Mouse (Mus musculus) forebrain, embryonic 12.5 days (tissue): ENCODE data around the gene Bud23. TPM values are rescaled to one million over a fixed set of nuclear protein-coding genes. Genes with fewer than 3 reads are reported as not detected.
A peak's percentile ranks its signal among the peaks of the same experiment; 100 is the strongest.
"Not testable (repeated sequence)": the region's sequence is repeated elsewhere in the genome, so short reads cannot be mapped to it uniquely, and the experiment has no call there.

Source experiments
- ATAC-seq: fragments of 200-750 bp; cut with Nextera tagmentation; 2 replicates; pipeline ENCODE4 v1.8.0; 2017; ENCODE audit warnings: moderate TSS enrichment; ENCODE audit not compliant: low FRiP score
- H3K27ac ChIP-seq: fragments of 300-500 bp; sonication (generic); 2 replicates; pipeline ENCODE4 v1.5.1; 2016; ENCODE audit warnings: mild to moderate bottlenecking
- H3K27me3 ChIP-seq: fragments of 300-500 bp; sonication (generic); 2 replicates; pipeline ENCODE4 v1.6.1; 2016; ENCODE audit warnings: mild to moderate bottlenecking
- H3K36me3 ChIP-seq: fragments of 300-500 bp; sonication (generic); replicated peaks from 2 replicates; pipeline ENCODE4 v1.6.1; 2016; ENCODE audit warnings: mild to moderate bottlenecking
- H3K4me1 ChIP-seq: fragments of 300-500 bp; sonication (generic); 2 replicates; pipeline ENCODE4 v1.6.1; 2016
- H3K4me2 ChIP-seq: fragments of 300-500 bp; sonication (generic); 2 replicates; pipeline ENCODE4 v1.6.1; 2016; ENCODE audit warnings: mild to moderate bottlenecking, moderate library complexity
- H3K4me3 ChIP-seq: fragments of 300-500 bp; sonication (generic); replicated peaks from 2 replicates; pipeline ENCODE4 v1.5.1; 2016; ENCODE audit warnings: mild to moderate bottlenecking
- H3K9ac ChIP-seq: fragments of 300-500 bp; sonication (generic); 2 replicates; pipeline ENCODE4 v1.6.1; 2016; ENCODE audit warnings: mild to moderate bottlenecking
- H3K9me3 ChIP-seq: fragments of 300-500 bp; sonication (generic); 2 replicates; pipeline ENCODE4 v1.6.1; 2016
- WGBS: fragments of 180-500 bp; shearing (Covaris S2); methylation state at CpG from one replicate; pipeline ENCODE4 v1.1.7; 2016; 5-methylcytosine and 5-hydroxymethylcytosine counted together
- polyA plus RNA-seq: library from polyadenylated mRNA; unstranded; fragments of >200 nt; fragmentation: Nextera tagmentation; extraction: Ambion mirVana; gene quantifications from 2 replicates; pipeline ENCODE4 v1.2.1, GENCODE M21; 2016

Bud23 gene
- polyA plus RNA-seq = 111 and 125 TPM in 2 replicates

- 80% methylated on average over 9 of the region's 9 CpGs for WGBS
- not testable (repeated sequence) for H3K9me3 ChIP-seq, H3K27me3 ChIP-seq, ATAC-seq
- Histone ChIP-seq H3K4me3 (peak within 1 kb of the TSS; percentile 94), H3K4me2 (peak within 1 kb of the TSS; percentile 96), H3K27ac (peak within 1 kb of the TSS; percentile 61; the same call in 1 of the 2 replicates), H3K4me1 (peaks cover 23% of the 10 kb centered on the region), H3K36me3 (peaks cover 30% of the 10 kb centered on the region), H3K9ac (peak within 1 kb of the TSS; percentile 84)
These were observed at the start of gene Bud23 for GRCm38 (mm10) chr5:135064909-135065446. TSS of gene Bud23 (minus strand) at chr5:135064959.

- Histone ChIP-seq H3K9me3 (no peaks in the 10 kb centered on the region), H3K4me2 (no peak overlapping the region), H3K4me3 (no peak overlapping the region), H3K27ac (no peak overlapping the region), H3K36me3 (no peaks in the 10 kb centered on the region), H3K27me3 (peaks cover 25% of the 10 kb centered on the region), H3K9ac (no peak overlapping the region), H3K4me1 (0 out of 2 replicates have a peak, but pooled peaks cover 2% of the 10 kb centered on the region)
- 83% methylated on average over 12 of the region's 12 CpGs for WGBS
- no peak for ATAC-seq
These were observed 49.0 kb upstream of the Bud23 start for GRCm38 (mm10) chr5:135113782-135114181.

GRCm38 (mm10) chr5:135109976-135110375 lies 45.2 kb upstream of the Bud23 start:
- Histone ChIP-seq H3K4me1 (peaks cover 16% of the 10 kb centered on the region), H3K9me3 (no peaks in the 10 kb centered on the region), H3K27ac (no peak overlapping the region), H3K4me3 (no peak overlapping the region), H3K4me2 (no peak overlapping the region), H3K9ac (no peak overlapping the region), H3K27me3 (peaks cover 60% of the 10 kb centered on the region), H3K36me3 (no peaks in the 10 kb centered on the region)
- no peak for ATAC-seq
- 72% methylated on average over 6 of the region's 6 CpGs for WGBS

GRCm38 (mm10) chr5:135109426-135109825 lies 44.7 kb upstream of the Bud23 start:
- no peak for ATAC-seq
- Histone ChIP-seq H3K27ac (no peak overlapping the region), H3K4me1 (peaks cover 16% of the 10 kb centered on the region), H3K9ac (no peak overlapping the region), H3K9me3 (no peaks in the 10 kb centered on the region), H3K4me2 (no peak overlapping the region), H3K36me3 (no peaks in the 10 kb centered on the region), H3K27me3 (peaks cover 65% of the 10 kb centered on the region), H3K4me3 (no peak overlapping the region)
- WGBS = 88% methylated on average over 3 of the region's 3 CpGs

- Histone ChIP-seq H3K4me1 (peaks cover 16% of the 10 kb centered on the region), H3K9me3 (no peaks in the 10 kb centered on the region), H3K36me3 (no peaks in the 10 kb centered on the region), H3K27me3 (peaks cover 68% of the 10 kb centered on the region), H3K27ac (no peak overlapping the region), H3K4me2 (no peak overlapping the region), H3K4me3 (no peak overlapping the region), H3K9ac (no peak overlapping the region)
- WGBS = 64% methylated on average over 6 of the region's 6 CpGs
- ATAC-seq = no peak
These were observed 44.3 kb upstream of the Bud23 start for GRCm38 (mm10) chr5:135109017-135109416.

GRCm38 (mm10) chr5:135107521-135108501 lies 43.1 kb upstream of the Bud23 start:
- Histone ChIP-seq H3K4me1 (peaks cover 16% of the 10 kb centered on the region), H3K9me3 (no peaks in the 10 kb centered on the region), H3K27me3 (peaks cover 68% of the 10 kb centered on the region), H3K36me3 (no peaks in the 10 kb centered on the region), H3K4me2 (peak overlapping the region; percentile 79), H3K27ac (no peak overlapping the region), H3K9ac (no peak overlapping the region), H3K4me3 (peak overlapping the region; percentile 49)
- ATAC-seq = no peak
- 12% methylated on average over 40 of the region's 40 CpGs for WGBS

GRCm38 (mm10) chr5:135106758-135107256 lies 42.0 kb upstream of the Bud23 start:
- Histone ChIP-seq H3K27me3 (peaks cover 68% of the 10 kb centered on the region), H3K4me1 (peaks cover 16% of the 10 kb centered on the region), H3K36me3 (no peaks in the 10 kb centered on the region), H3K4me2 (peak overlapping the region; percentile 79), H3K27ac (no peak overlapping the region), H3K9me3 (no peaks in the 10 kb centered on the region), H3K9ac (peak overlapping the region; percentile 49; the same call in 1 of the 2 replicates), H3K4me3 (peak overlapping the region; percentile 49)
- peak; percentile 94 for ATAC-seq
- under 1% methylated on average over 48 of the region's 48 CpGs for WGBS

- ATAC-seq = no peak
- whole genome bisulfite sequencing = 69% methylated on average over 11 of the region's 11 CpGs
- H3K27ac ChIP-seq = no peak overlapping the region
- H3K4me1 ChIP-seq = peaks cover 16% of the 10 kb centered on the region
- no peak overlapping the region for H3K4me2 ChIP-seq
- no peaks in the 10 kb centered on the region for H3K36me3 ChIP-seq
- no peak overlapping the region for H3K9ac ChIP-seq
- H3K4me3 ChIP-seq = no peak overlapping the region
- peaks cover 46% of the 10 kb centered on the region for H3K27me3 ChIP-seq
- no peaks in the 10 kb centered on the region for H3K9me3 ChIP-seq
These were observed 39.4 kb upstream of the Bud23 start for GRCm38 (mm10) chr5:135103999-135104660.

GRCm38 (mm10) chr5:135100981-135101380 lies 36.2 kb upstream of the Bud23 start:
- Histone ChIP-seq H3K9me3 (no peaks in the 10 kb centered on the region), H3K27me3 (peaks cover 16% of the 10 kb centered on the region), H3K4me3 (no peak overlapping the region), H3K27ac (no peak overlapping the region), H3K9ac (no peak overlapping the region), H3K36me3 (no peaks in the 10 kb centered on the region), H3K4me2 (no peak overlapping the region), H3K4me1 (no peaks in the 10 kb centered on the region)
- 74% methylated on average over 1 of the region's 1 CpGs for WGBS
- no peak for ATAC-seq

- Histone ChIP-seq H3K4me3 (peak within 1 kb of the TSS; percentile 24), H3K27me3 (peaks cover 74% of the 10 kb centered on the region), H3K4me2 (peak within 1 kb of the TSS; percentile 42), H3K4me1 (no peaks in the 10 kb centered on the region), H3K36me3 (no peaks in the 10 kb centered on the region), H3K27ac (no peak within 1 kb of the TSS), H3K9ac (no peak within 1 kb of the TSS), H3K9me3 (no peaks in the 10 kb centered on the region)
- no peak for ATAC-seq
- WGBS = 1% methylated on average over 39 of the region's 39 CpGs
These were observed 24.9 kb upstream of the Bud23 start, which contains the start of gene Mlxipl for GRCm38 (mm10) chr5:135089653-135090052. TSS of gene Mlxipl (plus strand) at chr5:135089890.

- Histone ChIP-seq H3K27ac (no peak overlapping the region), H3K9ac (no peak overlapping the region), H3K36me3 (no peaks in the 10 kb centered on the region), H3K4me2 (no peak overlapping the region), H3K4me3 (no peak overlapping the region), H3K4me1 (no peaks in the 10 kb centered on the region), H3K9me3 (no peaks in the 10 kb centered on the region), H3K27me3 (peaks cover 67% of the 10 kb centered on the region)
- 71% methylated on average over 4 of the region's 4 CpGs for WGBS
- ATAC-seq = no peak
These were observed 22.1 kb upstream of the Bud23 start for GRCm38 (mm10) chr5:135086871-135087270.

- ATAC-seq = no peak
- Histone ChIP-seq H3K4me1 (peaks cover 11% of the 10 kb centered on the region), H3K4me2 (no peak overlapping the region), H3K27me3 (peaks cover 11% of the 10 kb centered on the region; the same call in 1 of the 2 replicates), H3K9ac (no peak overlapping the region), H3K27ac (no peak overlapping the region), H3K4me3 (no peak overlapping the region), H3K36me3 (peaks cover 4% of the 10 kb centered on the region; the same call in 1 of the 2 replicates), H3K9me3 (no peaks in the 10 kb centered on the region)
- WGBS = 89% methylated on average over 5 of the region's 5 CpGs
These were observed 15.8 kb upstream of the Bud23 start for GRCm38 (mm10) chr5:135080539-135080938.
